Mouse (Mus musculus) E14TG2a.4 (cell line): Measurements from ENCODE around the gene Ncbp3.

Experiments
- H3K27me3 ChIP-seq: 2 replicates; pipeline ENCODE4 v1.6.1; 2014; ENCODE audit warnings: low read length, control low read depth; ENCODE audit not compliant: insufficient read depth
- H3K36me3 ChIP-seq: 2 replicates; pipeline ENCODE4 v1.6.1; 2014; ENCODE audit warnings: low read length, control low read depth; ENCODE audit not compliant: insufficient read depth
- H3K4me1 ChIP-seq: replicated peaks from 2 replicates; pipeline ENCODE4 v1.6.1; 2014; ENCODE audit warnings: low read depth, low read length, control low read depth
- H3K4me3 ChIP-seq: replicated peaks from 2 replicates; pipeline ENCODE4 v1.5.1; 2014; ENCODE audit warnings: mild to moderate bottlenecking, low read length
- H3K9me3 ChIP-seq: 2 replicates; pipeline ENCODE4 v1.6.1; 2014; ENCODE audit warnings: low read length, control low read depth
- CTCF ChIP-seq: conservative IDR thresholded peaks from 2 replicates; pipeline ENCODE4 v1.5.1; 2014; ENCODE audit warnings: low read length
- NANOG ChIP-seq: IDR thresholded peaks from 2 replicates; pipeline ENCODE4 v1.6.1; 2014; ENCODE audit warnings: borderline replicate concordance, low read length, mixed read lengths
- POU5F1 ChIP-seq: IDR thresholded peaks from 2 replicates; pipeline ENCODE4 v1.6.1; 2014; ENCODE audit warnings: low read length, borderline replicate concordance

The Ncbp3 gene

GRCm38 (mm10) chr11:73024236-73024904 is 23.2 kb upstream of the Ncbp3 start:
- H3K4me3 ChIP-seq = no peak overlapping the region
- H3K9me3 ChIP-seq = no peaks in the 10 kb centered on the region
- H3K27me3 ChIP-seq = peaks cover 30% of the 10 kb centered on the region
- TF ChIP-seq POU5F1 = no peak
- TF ChIP-seq CTCF = no peak
- peaks cover 37% of the 10 kb centered on the region for H3K4me1 ChIP-seq
- H3K36me3 ChIP-seq = no peaks in the 10 kb centered on the region

- Histone ChIP-seq H3K9me3 (no peaks in the 10 kb centered on the region), H3K27me3 (peaks cover 9% of the 10 kb centered on the region), H3K4me3 (0 out of 2 replicates have a peak overlapping the region, but pooled peaks have one; percentile 7), H3K36me3 (no peaks in the 10 kb centered on the region), H3K4me1 (peaks cover 41% of the 10 kb centered on the region)
- TF ChIP-seq NANOG (no peak), POU5F1 (no peak), CTCF (no peak)
These were observed 20.6 kb upstream of the Ncbp3 start for GRCm38 (mm10) chr11:73026961-73027360.

- H3K27me3 ChIP-seq = peaks cover 6% of the 10 kb centered on the region; the same call in 1 of the 2 replicates
- TF ChIP-seq CTCF = no peak
- TF ChIP-seq POU5F1 = no peak
- no peak for TF ChIP-seq NANOG
- H3K9me3 ChIP-seq = no peaks in the 10 kb centered on the region
- no peaks in the 10 kb centered on the region for H3K36me3 ChIP-seq
- H3K4me1 ChIP-seq = peaks cover 31% of the 10 kb centered on the region
- H3K4me3 ChIP-seq = peak overlapping the region; percentile 63
These were observed 16.6 kb upstream of the Ncbp3 start for GRCm38 (mm10) chr11:73030821-73031498.

GRCm38 (mm10) chr11:73031536-73031935 is 16.0 kb upstream of the Ncbp3 start:
- H3K9me3 ChIP-seq = no peaks in the 10 kb centered on the region
- peaks cover 29% of the 10 kb centered on the region for H3K4me1 ChIP-seq
- H3K36me3 ChIP-seq = no peaks in the 10 kb centered on the region
- H3K27me3 ChIP-seq = peaks cover 6% of the 10 kb centered on the region; the same call in 1 of the 2 replicates
- TF ChIP-seq NANOG (no peak), POU5F1 (no peak), CTCF (no peak)
- 0 out of 2 replicates have a peak overlapping the region, but pooled peaks have one; percentile 63 for H3K4me3 ChIP-seq

GRCm38 (mm10) chr11:73036077-73036476 is 11.5 kb upstream of the Ncbp3 start:
- no peaks in the 10 kb centered on the region for H3K9me3 ChIP-seq
- H3K4me3 ChIP-seq = no peak overlapping the region
- H3K4me1 ChIP-seq = peaks cover 34% of the 10 kb centered on the region
- peaks cover 17% of the 10 kb centered on the region; the same call in 1 of the 2 replicates for H3K36me3 ChIP-seq
- no peak for TF ChIP-seq POU5F1
- no peak for TF ChIP-seq NANOG
- TF ChIP-seq CTCF = no peak
- peaks cover 6% of the 10 kb centered on the region; the same call in 1 of the 2 replicates for H3K27me3 ChIP-seq

GRCm38 (mm10) chr11:73036889-73037288 is 10.7 kb upstream of the Ncbp3 start:
- peaks cover 29% of the 10 kb centered on the region for H3K4me1 ChIP-seq
- peaks cover 1% of the 10 kb centered on the region; the same call in 1 of the 2 replicates for H3K27me3 ChIP-seq
- H3K4me3 ChIP-seq = no peak overlapping the region
- H3K9me3 ChIP-seq = no peaks in the 10 kb centered on the region
- H3K36me3 ChIP-seq = peaks cover 17% of the 10 kb centered on the region; the same call in 1 of the 2 replicates
- TF ChIP-seq NANOG = no peak
- no peak for TF ChIP-seq POU5F1
- no peak for TF ChIP-seq CTCF

- Histone ChIP-seq H3K36me3 (peaks cover 17% of the 10 kb centered on the region; the same call in 1 of the 2 replicates), H3K27me3 (no peaks in the 10 kb centered on the region), H3K9me3 (no peaks in the 10 kb centered on the region), H3K4me1 (peaks cover 29% of the 10 kb centered on the region), H3K4me3 (no peak overlapping the region)
- no peak for TF ChIP-seq NANOG
- no peak for TF ChIP-seq POU5F1
- TF ChIP-seq CTCF = no peak
These were observed 9.9 kb upstream of the Ncbp3 start for GRCm38 (mm10) chr11:73037691-73038090.

- H3K4me3 ChIP-seq = no peak overlapping the region
- TF ChIP-seq POU5F1 (no peak), CTCF (peak; percentile 39), NANOG (no peak)
- no peaks in the 10 kb centered on the region for H3K27me3 ChIP-seq
- H3K36me3 ChIP-seq = peaks cover 17% of the 10 kb centered on the region; the same call in 1 of the 2 replicates
- no peaks in the 10 kb centered on the region for H3K9me3 ChIP-seq
- H3K4me1 ChIP-seq = peaks cover 40% of the 10 kb centered on the region
These were observed 8.3 kb upstream of the Ncbp3 start for GRCm38 (mm10) chr11:73039102-73039799.
